Mouse (Mus musculus) lung, adult 2 months (tissue): Measurements from ENCODE around the gene Psmd5.

ENCODE experiments used
- CTCF ChIP-seq: fragments of 200-500 bp; IDR thresholded peaks from 2 replicates; pipeline ENCODE4 v1.5.1; 2011; ENCODE audit warnings: mild to moderate bottlenecking, low read length, control low read depth; ENCODE audit not compliant: insufficient read depth
- POLR2A ChIP-seq: fragments of 200-500 bp; IDR thresholded peaks from 2 replicates; pipeline ENCODE4 v1.6.1; 2011; ENCODE audit warnings: low read depth, mild to moderate bottlenecking, control low read depth, low read length, borderline replicate concordance; ENCODE audit errors: extremely low read depth

- TF ChIP-seq CTCF, result no peak
- TF ChIP-seq POLR2A, result no peak
These were observed 25.6 kb upstream of the Psmd5 start for GRCm38 (mm10) chr2:34900412-34900811.
